Mouse (Mus musculus): ENCODE results near the gene Sdk1. TPM values are rescaled to one million over a fixed set of nuclear protein-coding genes. Genes with fewer than 3 reads are reported as not detected.

The Sdk1 gene
- polyA plus RNA-seq, 1 experiment from 2014 or later, result 1.0 TPM

GRCm38 (mm10) chr5:142163483-142163882 is 922.2 kb downstream of the Sdk1 start:
- Histone ChIP-seq H3K9me3 (ENCODE audit: low read depth, low read length) (no peaks in the 10 kb centered on the region), H3K9ac (no peak overlapping the region), H3K4me1 (ENCODE audit: insufficient read depth) (no peaks in the 10 kb centered on the region), H3K4me3 (ENCODE audit: low read depth, low read length) (no peak overlapping the region), H3K27me3 (ENCODE audit: insufficient read depth, low read length) (no peaks in the 10 kb centered on the region), H3K27ac (ENCODE audit: low read depth) (no peak overlapping the region), H3K36me3 (ENCODE audit: insufficient read depth) (no peaks in the 10 kb centered on the region), H3K4me2 (no peak overlapping the region)
- WGBS, result 82% methylated on average over 4 of the region's 4 CpGs
- TF ChIP-seq CTCF (IDR thresholded peaks at IDR 0.05; ENCODE audit: low read depth), result no peak
- no peak for DNase-seq
- no peak for ATAC-seq (ENCODE audit: insufficient read depth)

GRCm38 (mm10) chr5:142173636-142174035 is 932.3 kb downstream of the Sdk1 start:
- Histone ChIP-seq H3K4me2 (no peak overlapping the region), H3K4me3 (ENCODE audit: low read depth, low read length) (no peak overlapping the region), H3K36me3 (ENCODE audit: insufficient read depth) (no peaks in the 10 kb centered on the region), H3K9ac (no peak overlapping the region), H3K9me3 (ENCODE audit: low read depth, low read length) (no peaks in the 10 kb centered on the region), H3K27me3 (ENCODE audit: insufficient read depth, low read length) (no peaks in the 10 kb centered on the region), H3K27ac (ENCODE audit: low read depth) (no peak overlapping the region), H3K4me1 (ENCODE audit: insufficient read depth) (no peaks in the 10 kb centered on the region)
- ATAC-seq (ENCODE audit: insufficient read depth) (no peak), DNase-seq (no peak)
- WGBS, result 78% methylated on average over 4 of the region's 4 CpGs
- TF ChIP-seq CTCF (IDR thresholded peaks at IDR 0.05; ENCODE audit: low read depth), result no peak

GRCm38 (mm10) chr5:142178164-142178563 is 936.9 kb downstream of the Sdk1 start:
- Histone ChIP-seq H3K4me3 (ENCODE audit: low read depth, low read length) (no peak overlapping the region), H3K27ac (ENCODE audit: low read depth) (no peak overlapping the region), H3K9me3 (ENCODE audit: low read depth, low read length) (no peaks in the 10 kb centered on the region), H3K36me3 (ENCODE audit: insufficient read depth) (no peaks in the 10 kb centered on the region), H3K4me2 (no peak overlapping the region), H3K9ac (no peak overlapping the region), H3K4me1 (ENCODE audit: insufficient read depth) (no peaks in the 10 kb centered on the region), H3K27me3 (ENCODE audit: insufficient read depth, low read length) (no peaks in the 10 kb centered on the region)
- 75% methylated on average over 8 of the region's 8 CpGs for WGBS
- no peak for DNase-seq
- TF ChIP-seq CTCF (IDR thresholded peaks at IDR 0.05; ENCODE audit: low read depth), result no peak
- no peak for ATAC-seq (ENCODE audit: insufficient read depth)

- Histone ChIP-seq H3K27ac (ENCODE audit: low read depth) (no peak overlapping the region), H3K27me3 (ENCODE audit: insufficient read depth, low read length) (no peaks in the 10 kb centered on the region), H3K4me1 (ENCODE audit: insufficient read depth) (no peaks in the 10 kb centered on the region), H3K4me3 (ENCODE audit: low read depth, low read length) (no peak overlapping the region), H3K9me3 (ENCODE audit: low read depth, low read length) (no peaks in the 10 kb centered on the region), H3K36me3 (ENCODE audit: insufficient read depth) (no peaks in the 10 kb centered on the region), H3K9ac (no peak overlapping the region), H3K4me2 (no peak overlapping the region)
- TF ChIP-seq CTCF (IDR thresholded peaks at IDR 0.05; ENCODE audit: low read depth), result no peak
- DNase-seq (no peak), ATAC-seq (ENCODE audit: insufficient read depth) (no peak)
- 72% methylated on average over 11 of the region's 11 CpGs for WGBS
These were observed 938.0 kb downstream of the Sdk1 start for GRCm38 (mm10) chr5:142179304-142179703.

GRCm38 (mm10) chr5:142181862-142182261 is 940.6 kb downstream of the Sdk1 start:
- no peak overlapping the region for H3K27ac ChIP-seq (ENCODE audit: low read depth)
- TF ChIP-seq CTCF (IDR thresholded peaks at IDR 0.05; ENCODE audit: low read depth), result no peak
- no peaks in the 10 kb centered on the region for H3K36me3 ChIP-seq (ENCODE audit: insufficient read depth)
- DNase-seq (no peak), ATAC-seq (ENCODE audit: insufficient read depth) (no peak)
- H3K4me1 ChIP-seq (ENCODE audit: insufficient read depth), result no peaks in the 10 kb centered on the region
- H3K4me2 ChIP-seq, result no peak overlapping the region
- 48% methylated on average over 14 of the region's 14 CpGs for WGBS
- no peak overlapping the region for H3K4me3 ChIP-seq (ENCODE audit: low read depth, low read length)
- no peak overlapping the region for H3K9ac ChIP-seq
- no peaks in the 10 kb centered on the region for H3K27me3 ChIP-seq (ENCODE audit: insufficient read depth, low read length)
- no peaks in the 10 kb centered on the region for H3K9me3 ChIP-seq (ENCODE audit: low read depth, low read length)

- Histone ChIP-seq H3K9me3 (ENCODE audit: low read depth, low read length) (no peaks in the 10 kb centered on the region), H3K4me1 (ENCODE audit: insufficient read depth) (no peaks in the 10 kb centered on the region), H3K27me3 (ENCODE audit: insufficient read depth, low read length) (no peaks in the 10 kb centered on the region), H3K27ac (ENCODE audit: low read depth) (no peak overlapping the region), H3K9ac (no peak overlapping the region), H3K36me3 (ENCODE audit: insufficient read depth) (no peaks in the 10 kb centered on the region), H3K4me3 (ENCODE audit: low read depth, low read length) (no peak overlapping the region), H3K4me2 (no peak overlapping the region)
- 65% methylated on average over 5 of the region's 5 CpGs for WGBS
- no peak for DNase-seq
- no peak for ATAC-seq (ENCODE audit: insufficient read depth)
- no peak for TF ChIP-seq CTCF (IDR thresholded peaks at IDR 0.05; ENCODE audit: low read depth)
These were observed 947.5 kb downstream of the Sdk1 start for GRCm38 (mm10) chr5:142188765-142189164.

DNA sequence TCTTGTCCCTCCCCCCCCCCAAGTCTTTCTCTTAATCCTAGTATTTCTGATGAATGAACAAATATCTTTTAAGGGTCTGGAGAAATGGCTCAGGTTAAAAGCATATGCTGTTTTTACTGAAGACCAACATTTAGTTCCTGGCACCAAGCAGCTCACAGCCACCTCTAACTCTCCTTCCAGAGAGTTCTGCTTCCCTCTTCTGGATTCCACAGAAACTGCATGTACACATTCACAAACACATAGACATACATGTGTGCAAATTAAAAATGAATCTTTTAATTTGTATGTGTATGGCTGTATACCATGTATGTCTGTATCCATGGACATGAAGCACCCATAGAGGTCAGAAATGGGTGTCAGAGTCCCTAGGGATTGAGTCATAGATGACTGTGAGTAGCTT is 968.6 kb downstream of the Sdk1 start:
- H3K27me3 ChIP-seq (ENCODE audit: insufficient read depth, low read length), result no peaks in the 10 kb centered on the region
- ATAC-seq (ENCODE audit: insufficient read depth), result no peak
- no peaks in the 10 kb centered on the region for H3K9me3 ChIP-seq (ENCODE audit: low read depth, low read length)
- no peak overlapping the region for H3K4me3 ChIP-seq (ENCODE audit: low read depth, low read length)
- peak; percentile 12 for DNase-seq
- no peak overlapping the region for H3K27ac ChIP-seq (ENCODE audit: low read depth)
- H3K9ac ChIP-seq, result no peak overlapping the region
- H3K36me3 ChIP-seq (ENCODE audit: insufficient read depth), result no peaks in the 10 kb centered on the region
- peak; percentile 52 for TF ChIP-seq CTCF (IDR thresholded peaks at IDR 0.05; ENCODE audit: low read depth)
- H3K4me1 ChIP-seq (ENCODE audit: insufficient read depth), result no peaks in the 10 kb centered on the region
- no peak overlapping the region for H3K4me2 ChIP-seq

GRCm38 (mm10) chr5:142212252-142212651 is 971.0 kb downstream of the Sdk1 start:
- no peaks in the 10 kb centered on the region for H3K27me3 ChIP-seq (ENCODE audit: insufficient read depth, low read length)
- H3K4me3 ChIP-seq (ENCODE audit: low read depth, low read length), result no peak overlapping the region
- ATAC-seq (ENCODE audit: insufficient read depth) (no peak), DNase-seq (no peak)
- H3K9me3 ChIP-seq (ENCODE audit: low read depth, low read length), result no peaks in the 10 kb centered on the region
- TF ChIP-seq CTCF (IDR thresholded peaks at IDR 0.05; ENCODE audit: low read depth), result no peak
- H3K9ac ChIP-seq, result no peak overlapping the region
- H3K27ac ChIP-seq (ENCODE audit: low read depth), result no peak overlapping the region
- H3K4me1 ChIP-seq (ENCODE audit: insufficient read depth), result no peaks in the 10 kb centered on the region
- no peaks in the 10 kb centered on the region for H3K36me3 ChIP-seq (ENCODE audit: insufficient read depth)
- H3K4me2 ChIP-seq, result no peak overlapping the region
- 49% methylated on average over 10 of the region's 11 CpGs for WGBS
